Mouse (Mus musculus) A20 (cell line): ENCODE data around the gene Eci1.
A peak's percentile ranks its signal among the peaks of the same experiment; 100 is the strongest.
"Not testable (repeated sequence)": the region's sequence is repeated elsewhere in the genome, so short reads cannot be mapped to it uniquely, and the experiment has no call there.

Experiments used
- DNase-seq: peaks from one replicate; pipeline ENCODE4 v3.0.0-alpha.2; 2011; ENCODE audit warnings: low read depth, low spot score

Eci1 gene

DNA sequence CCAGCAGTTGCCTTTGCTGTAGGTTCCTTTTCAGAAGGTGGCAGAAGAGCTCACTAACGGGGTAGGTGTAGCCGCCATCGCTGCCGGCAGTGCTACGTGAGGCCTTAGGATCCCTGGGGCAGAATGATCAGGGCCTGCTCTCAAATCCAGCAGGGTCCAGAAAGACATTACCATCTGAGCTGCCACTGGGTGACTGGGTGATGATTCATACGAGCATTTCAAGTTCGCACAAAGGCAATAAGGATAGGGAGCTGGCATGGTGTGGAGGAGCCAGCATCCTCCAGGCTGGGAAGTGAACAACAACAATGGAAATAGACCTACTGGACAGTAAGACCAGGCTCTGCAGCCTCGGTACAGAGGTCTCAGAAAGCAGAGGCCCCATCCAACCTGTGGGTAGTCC lies 13.9 kb downstream of the Eci1 start:
- DNase-seq, result no peak

DNA sequence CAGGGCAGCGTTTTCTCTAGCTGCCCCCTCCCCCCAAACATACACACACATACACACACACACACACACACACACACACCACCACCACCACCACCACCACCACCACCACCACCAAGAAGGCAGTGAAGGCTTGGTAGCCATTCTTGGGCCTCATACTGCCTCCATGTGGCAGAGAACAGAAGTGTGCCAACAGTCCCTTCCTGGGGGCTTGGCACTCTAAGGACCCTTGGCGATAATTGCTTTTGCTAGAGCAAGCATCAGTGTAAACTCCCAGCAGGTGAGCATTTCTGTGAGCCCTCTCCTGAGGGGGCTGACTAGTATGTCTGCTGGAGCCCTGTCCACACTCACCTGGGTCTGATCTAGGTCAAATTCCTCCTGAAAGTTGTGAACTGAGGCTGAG lies 14.7 kb downstream of the Eci1 start:
- peak; percentile 30 for DNase-seq

DNA sequence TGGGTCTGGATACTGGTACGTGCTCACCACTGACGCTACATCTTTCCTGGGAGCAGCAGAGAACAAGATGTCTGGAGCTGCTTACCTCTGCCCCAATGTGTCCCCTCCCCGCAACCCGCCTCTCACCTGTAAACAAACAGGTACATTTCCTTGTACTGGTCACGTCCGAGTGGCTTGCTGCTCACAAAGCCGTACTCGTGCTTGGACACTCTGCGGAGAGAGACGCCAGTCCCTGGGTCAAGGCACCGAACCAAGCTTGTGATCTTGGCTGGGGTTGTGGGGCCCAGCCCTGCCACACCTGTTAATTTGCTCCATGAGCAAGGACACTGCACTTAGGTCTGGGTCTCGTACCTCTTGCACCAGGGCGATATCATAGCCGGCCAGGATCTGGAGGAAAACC lies 15.7 kb downstream of the Eci1 start:
- no peak for DNase-seq

DNA sequence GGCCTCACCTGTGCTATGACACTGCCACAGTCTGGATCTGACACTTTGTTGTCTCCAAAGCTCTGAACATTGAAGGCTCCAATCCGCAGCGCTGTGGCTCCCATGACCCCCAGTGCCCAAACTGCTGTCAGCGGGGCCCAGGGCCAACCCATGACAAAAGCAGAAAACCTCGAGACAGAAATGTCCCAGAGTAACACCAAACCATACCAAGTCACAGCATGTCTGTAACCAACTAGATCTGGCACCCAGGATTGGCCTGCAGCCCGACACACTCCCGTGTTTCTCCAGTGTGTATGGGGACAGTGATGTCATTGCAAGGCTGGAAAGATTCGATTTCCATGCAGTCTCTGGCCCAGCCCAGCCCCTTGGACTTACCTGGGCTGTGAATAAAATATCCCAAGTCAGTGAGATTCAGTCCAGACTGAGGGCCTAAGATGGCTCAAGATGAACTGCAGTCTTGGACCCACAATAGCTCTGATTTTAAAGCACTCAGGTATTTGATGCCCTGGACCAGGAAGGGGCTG lies 16.3 kb downstream of the Eci1 start, which contains the start of gene Dnase1l2:
Gene Dnase1l2 (minus strand): TSS at position 474 of the 524 bp plus-strand sequence.
- DNase-seq, result no peak

DNA sequence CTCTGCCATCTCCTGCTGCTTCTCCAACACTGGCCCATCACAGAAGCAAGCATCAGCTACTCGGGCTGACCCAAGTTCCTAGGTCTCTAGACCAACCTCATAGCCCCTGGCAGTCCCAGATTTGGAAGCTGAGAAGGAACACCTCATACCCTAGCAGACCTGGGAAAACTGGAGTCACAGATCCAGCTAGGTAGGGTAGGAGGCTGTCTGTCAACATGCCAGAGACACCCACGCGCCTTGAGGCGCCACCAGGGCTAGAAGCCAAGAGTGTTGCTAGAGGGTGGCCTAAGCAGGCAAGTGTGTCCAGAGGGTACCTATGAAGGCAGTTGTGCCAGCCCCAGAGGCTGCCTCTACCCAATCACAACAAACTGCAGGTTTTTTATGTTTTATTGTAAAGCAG lies 17.0 kb downstream of the Eci1 start:
- no peak for DNase-seq

DNA sequence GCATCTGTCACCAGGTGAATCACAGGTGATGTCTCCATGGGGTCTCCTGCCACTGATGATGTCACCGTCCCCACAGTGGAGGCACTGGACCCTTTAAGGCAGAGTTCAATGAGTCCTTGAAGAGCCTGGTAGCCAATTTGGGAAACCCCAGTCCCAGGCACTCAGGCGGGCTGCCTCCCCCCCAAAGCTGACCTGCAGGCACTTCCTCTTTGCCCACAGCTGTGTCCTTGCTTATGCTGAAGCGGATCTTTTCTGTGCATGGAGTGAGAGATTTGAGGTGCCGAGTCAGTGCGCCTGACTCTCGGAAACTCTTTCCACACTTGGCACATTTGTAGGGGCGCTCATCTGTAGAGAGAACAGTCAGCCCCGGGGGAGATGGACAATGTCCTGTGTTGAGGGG lies 20.1 kb downstream of the Eci1 start:
- no peak for DNase-seq

DNA sequence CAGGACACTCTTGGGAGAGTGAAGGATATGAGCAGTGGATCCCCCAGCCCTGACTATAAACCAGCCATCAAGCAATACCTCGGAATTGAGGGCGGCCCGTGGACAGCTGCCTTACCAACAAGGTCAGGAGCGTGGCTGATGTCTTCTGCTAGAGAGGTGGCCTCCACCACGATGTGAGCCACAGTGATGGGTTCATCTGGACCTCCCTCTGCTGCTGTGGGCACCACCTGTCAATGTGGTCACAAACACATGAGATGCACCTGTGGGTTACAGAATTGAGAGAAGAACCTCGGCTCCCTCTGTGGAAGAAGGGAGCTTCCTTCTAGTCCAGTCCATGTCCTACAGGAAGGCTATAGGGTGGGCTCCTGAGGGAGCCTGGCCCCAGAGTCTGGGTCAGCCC lies 23.1 kb downstream of the Eci1 start:
- DNase-seq, result no peak

DNA sequence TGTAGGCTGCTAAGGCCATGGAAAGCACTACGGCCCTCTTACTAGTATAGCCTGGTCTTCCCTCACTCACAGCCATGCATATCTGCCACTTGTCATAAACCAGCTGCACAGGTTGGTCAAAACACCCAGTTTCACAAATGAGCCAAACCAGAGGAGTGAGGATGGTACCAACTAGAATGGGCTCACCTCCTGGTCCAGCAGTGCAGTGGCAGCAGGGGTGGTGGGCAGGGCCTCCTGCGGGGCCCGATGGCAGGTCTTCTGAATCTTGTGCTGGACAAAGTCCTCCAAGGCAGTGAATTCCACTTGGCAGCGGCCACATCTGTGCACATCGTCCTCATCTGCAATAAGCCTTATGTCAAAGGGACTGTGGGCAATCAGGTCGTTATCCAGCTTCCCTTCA lies 24.8 kb downstream of the Eci1 start:
- no peak for DNase-seq

DNA sequence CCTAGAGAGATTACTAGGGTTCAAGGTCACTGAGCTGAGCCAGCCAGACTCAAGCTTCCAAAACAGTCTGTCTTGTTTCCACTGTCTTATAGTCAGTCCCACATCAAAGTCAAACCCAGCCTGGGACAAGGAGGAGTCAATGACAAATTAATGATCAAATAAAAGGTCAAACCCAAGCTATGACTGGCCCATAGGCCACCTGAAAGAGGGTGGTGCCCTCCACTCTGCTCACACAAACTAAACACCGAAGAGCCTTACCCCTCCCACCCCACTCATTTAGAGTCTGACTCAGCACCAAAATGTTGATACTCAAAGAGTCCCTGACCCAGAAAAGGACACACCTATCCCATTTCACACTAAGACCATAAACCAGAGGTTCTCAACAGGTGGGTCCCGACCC lies 26.9 kb downstream of the Eci1 start:
- no peak for DNase-seq

DNA sequence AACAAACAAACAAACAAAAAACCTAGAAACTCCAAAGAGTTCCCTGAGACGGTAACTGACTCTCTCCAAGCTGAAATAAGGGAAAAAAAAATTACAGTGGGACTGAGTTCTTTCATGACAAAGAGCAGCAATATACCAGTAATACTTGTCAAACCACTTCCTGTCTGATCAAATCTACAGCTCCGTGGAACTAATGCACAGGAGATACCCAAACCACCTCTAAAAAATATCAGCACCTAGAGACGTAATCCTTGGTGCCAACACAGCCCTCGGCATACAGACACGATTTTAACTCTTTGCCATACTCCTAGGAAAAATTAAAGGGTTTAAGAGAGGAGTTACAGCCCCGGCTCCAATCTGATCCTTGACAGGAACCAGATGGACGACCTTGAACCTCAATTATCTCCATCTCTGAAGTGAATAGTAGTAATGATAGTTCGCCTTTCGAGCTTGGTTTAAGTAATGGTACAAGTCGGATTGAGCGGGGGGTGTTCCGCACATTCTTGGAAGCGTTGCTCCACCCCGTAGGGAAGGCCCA lies 27.8 kb downstream of the Eci1 start:
- no peak for DNase-seq

DNA sequence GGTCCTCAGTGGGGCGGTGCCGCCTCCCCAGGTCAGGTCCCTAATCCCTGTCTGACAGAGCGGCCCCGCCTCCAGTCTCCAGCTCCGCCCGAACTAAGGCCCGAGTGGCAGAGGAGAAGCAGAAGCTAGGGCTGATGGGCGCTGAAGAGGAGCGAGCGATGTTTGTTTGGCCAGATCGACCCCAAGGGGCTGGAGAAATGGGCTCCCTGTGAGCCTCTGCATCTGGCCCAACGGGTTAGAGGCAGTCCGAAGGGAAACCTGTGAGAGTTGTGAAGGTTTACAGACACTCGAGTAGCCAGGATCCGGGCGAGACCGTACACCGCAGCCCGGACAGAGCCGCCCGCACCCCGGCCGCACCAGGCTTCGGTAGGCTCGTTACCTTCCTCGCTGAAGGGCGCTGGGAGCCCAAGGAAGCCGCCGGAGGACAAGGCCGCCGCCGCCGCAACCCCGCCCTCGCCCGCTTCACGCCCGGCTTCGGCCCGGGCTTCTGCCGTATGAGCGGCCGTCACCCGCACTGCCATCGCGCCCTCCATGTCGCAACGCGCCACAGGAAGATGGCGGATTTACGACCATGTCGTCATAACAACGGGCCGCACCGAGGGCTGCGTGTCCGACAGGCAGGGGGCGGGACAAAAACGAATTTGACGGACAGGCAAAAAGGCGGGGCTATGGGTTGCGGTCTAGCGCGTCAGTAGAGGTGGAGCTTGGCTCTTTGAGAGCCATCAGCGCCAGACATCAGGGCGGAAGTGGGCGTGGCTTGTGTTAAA lies 28.5 kb downstream of the Eci1 start:
- DNase-seq, result peak; percentile 99

DNA sequence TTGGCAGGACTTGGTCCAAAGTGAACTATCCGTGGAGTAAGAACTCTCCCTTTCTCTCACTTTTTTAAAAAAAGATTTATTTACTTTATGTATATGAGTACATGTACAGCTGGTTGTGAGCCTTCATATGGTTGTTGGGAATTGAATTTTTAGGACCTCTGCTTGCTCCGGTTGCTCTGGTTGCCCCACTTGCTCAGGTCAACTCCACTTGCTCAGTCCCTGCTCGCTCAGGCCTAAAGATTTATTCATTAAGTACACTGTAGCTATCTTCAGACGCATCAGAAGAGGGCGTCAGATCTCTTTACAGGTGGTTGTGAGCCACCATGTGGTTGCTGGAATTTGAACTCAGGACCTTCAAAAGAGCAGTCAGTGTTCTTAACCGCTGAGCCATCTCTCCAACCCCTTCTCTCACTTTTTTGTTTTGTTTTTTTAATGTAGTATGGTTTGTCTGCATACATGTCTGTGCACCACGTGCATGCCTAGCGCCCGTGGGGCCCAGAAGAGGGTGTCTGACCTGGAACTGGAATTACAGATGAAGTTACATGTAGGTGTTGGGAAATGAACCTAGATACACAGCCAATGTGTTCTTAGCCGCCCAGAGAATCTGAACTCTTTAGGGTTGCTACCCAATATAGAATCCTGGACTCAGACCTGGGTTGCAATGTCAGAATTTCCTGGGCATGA lies 29.2 kb downstream of the Eci1 start:
- DNase-seq, result not testable (repeated sequence)

DNA sequence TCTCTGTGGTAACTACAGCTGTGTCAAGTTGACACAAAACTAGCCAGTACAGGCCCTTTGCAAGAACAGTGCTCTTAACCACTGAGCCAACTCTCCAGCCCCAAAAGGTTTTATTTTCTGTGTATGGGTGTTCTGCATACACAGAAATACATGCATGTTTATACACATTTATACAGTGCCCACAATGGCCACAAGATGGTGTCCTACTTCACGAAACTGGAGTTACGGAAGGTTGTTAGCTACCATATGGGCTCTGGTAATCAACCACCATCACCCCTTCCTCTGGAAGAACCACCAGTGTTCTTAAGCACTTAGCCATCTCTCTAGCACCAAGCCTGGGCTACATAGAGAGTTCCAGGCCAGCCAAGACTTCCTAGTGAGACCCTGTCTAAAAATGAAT lies 35.1 kb downstream of the Eci1 start:
- peak; percentile 76 for DNase-seq

DNA sequence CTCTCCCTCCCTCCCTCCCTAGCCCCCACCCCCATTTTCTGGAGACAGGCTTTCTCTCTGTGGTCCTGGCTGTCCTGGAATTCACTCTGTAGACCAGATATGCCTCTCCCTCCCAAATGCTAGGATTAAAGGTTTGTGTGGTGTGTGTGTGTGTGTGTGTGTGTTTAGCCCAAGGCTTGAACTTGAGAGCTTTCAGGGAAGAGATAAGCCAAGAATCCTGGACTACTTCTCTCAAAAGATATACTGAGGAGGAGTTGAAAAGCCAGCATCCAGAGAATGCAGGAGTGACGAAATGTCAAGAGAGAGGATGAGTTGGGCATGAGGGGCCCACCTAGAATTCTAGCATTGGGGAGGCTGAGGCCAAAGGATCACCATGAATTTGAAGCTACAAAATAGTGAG lies 36.5 kb downstream of the Eci1 start:
- no peak for DNase-seq

DNA sequence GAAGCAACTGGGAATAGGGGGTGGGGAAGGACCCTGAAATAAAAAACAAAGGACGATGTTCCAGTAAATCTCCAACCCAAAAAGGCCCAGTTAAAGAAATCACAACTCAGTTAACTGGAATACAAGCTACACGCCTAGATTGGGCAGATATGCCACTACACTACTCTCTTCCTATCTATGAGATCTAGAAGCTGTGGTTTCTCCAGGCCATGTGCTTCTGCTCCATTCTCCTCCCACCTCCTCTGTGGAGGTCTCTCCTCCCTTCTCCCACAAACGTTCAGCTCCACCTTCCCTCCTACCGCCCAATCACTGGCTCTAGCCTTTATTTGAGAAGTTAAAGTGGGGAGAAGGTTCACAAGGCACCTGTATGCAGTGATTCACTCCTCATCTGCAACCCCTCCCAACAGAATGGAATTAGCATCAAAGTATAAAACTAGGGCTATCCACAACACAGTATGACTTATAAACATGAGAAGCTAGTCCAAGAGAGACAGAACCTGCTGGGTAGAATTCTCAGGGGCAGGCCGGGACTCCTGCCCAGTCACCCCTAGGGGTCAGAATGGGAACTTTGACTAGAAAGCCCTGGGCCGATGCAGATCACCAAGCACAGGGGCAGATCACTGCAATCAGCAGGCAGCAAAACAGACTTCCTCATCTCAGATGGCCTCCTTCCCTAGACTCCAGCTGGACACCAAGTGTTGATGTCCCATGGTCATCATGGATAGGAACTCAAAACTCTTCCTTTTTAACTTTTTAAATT lies 37.1 kb downstream of the Eci1 start:
- peak; percentile 72 for DNase-seq

DNA sequence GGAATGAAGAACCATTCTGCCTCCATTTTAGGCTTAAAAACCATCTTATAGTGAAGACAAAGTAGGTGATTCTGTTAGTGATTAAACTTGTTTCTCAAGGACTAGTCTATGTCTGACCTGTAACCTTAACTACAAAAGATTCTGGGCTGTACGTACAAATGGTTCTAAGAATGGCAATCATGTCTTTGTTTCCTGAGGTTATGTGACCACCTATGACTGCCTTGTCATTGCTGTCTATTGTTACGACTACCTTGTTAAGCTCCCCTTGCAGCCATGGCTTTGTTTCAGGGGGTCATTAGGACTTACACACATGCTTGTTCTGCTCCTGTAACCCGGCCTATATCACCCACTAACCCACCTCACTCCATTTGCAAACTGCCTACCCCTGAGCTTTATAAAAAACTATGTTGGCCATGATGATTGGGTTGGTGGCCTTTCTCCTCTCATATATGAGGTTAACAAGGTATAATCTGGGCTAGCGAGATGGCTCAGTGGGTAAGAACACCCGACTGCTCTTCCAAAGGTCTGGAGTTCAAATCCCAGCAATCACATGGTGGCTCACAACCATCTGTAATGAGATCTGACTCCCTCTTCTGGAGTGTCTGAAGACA lies 42.3 kb downstream of the Eci1 start:
- no peak for DNase-seq

DNA sequence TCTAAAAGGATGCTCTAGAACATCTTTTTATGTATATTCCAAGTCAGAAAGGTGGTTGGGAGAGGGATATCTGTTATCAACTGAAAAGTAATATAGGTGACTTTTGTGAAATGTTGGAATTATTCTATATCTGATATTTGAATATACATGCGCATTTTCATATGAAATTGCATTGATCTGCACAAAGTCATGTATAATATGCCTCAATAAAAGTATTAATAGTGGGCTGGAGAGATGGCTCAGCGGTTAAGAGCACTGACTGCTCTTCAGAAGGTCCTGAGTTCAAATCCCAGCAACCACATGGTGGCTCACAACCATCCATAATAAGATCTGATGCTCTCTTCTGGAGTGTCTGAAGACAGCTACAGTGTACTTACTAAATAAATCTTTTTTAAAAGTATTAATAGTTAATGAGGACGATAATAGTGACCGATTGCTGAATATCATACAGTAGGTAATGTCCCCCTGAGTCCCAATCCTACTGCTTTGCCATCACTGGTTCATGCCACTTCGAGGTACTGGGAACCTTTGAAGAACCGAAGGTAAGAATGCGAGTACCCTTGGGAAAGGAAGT lies 43.0 kb downstream of the Eci1 start:
- no peak for DNase-seq

DNA sequence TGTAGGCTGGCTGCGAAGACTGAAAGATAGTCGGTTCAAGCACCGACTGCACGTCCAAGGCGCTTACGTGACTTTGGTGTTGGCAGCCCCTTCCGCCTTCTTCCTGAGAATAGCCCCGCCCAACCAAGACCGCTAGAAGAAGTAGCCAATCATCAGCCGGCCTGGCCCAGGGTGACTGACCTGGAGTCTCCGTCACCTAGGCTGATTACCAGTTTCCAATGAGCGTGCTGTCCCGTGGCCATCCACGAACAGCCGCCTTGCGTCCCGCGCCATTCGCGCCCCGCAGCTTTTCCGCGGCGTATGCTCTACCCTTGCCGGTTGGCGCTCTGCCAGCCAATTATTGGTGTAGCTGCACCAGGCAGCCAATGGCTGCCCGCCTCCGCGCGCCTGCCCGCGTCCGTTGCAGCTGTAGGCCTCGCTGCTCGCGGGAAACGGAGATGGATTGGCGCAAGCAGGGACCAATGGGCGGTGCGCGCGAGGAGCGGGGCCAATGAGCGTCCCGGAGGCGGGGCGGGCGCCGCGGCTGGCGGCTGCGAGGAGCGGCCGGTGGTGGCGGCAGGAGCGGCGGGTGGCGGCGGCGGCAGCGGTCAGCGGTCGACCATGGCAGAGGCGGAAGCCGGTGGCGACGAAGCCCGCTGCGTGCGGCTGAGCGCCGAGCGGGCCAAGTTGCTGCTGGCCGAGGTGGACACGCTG lies 43.6 kb downstream of the Eci1 start, which contains the start of the genes E4f1 and Pgp:
Gene E4f1 (minus strand): TSS at position 404 of the 693 bp plus-strand sequence.
Gene Pgp (plus strand): TSS at position 483 of the 693 bp plus-strand sequence.
- DNase-seq, result peak; percentile 99

DNA sequence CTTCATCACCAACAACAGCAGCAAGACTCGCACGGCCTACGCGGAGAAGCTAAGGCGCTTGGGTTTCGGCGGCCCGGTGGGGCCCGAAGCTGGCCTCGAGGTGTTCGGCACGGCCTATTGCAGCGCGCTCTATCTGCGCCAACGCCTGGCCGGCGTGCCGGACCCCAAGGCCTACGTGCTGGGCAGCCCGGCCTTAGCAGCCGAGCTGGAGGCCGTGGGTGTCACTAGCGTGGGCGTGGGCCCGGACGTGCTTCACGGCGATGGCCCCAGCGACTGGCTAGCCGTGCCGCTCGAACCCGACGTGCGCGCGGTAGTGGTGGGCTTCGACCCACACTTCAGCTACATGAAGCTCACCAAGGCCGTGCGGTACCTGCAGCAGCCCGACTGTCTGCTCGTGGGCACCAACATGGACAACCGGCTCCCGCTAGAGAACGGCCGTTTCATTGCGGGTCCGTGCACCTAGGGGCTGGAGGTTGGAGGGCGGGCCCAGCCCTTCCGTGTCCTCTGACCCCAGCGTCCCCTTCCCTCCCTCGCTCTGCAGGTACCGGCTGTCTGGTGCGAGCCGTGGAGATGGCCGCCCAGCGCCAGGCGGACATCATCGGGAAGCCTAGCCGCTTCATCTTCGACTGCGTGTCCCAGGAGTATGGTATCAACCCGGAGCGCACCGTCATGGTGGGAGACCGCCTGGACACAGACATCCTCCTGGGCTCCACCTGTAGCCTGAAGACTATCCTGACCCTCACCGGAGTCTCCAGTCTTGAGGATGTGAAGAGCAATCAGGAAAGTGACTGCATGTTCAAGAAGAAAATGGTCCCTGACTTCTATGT lies 44.5 kb downstream of the Eci1 start:
- DNase-seq, result no peak

DNA sequence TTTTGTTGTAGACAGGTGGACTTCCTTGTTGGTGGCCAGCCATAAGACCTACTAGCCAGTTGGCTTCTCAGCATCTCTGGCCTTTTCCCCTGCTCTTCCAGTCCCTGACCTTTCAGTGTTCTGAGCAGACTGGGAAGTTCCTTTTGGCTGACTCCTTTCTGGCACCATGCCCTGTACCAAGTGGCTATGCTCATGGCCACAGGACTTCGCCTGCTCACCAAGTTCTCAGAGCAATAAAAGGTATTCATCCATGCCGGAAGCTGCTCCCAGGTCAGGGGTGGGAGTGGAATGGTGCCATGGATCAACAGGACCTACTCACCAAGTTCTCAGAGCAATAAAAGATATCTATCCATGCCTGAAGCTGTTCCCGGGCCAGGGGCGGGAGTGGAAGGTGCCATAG lies 46.1 kb downstream of the Eci1 start:
- DNase-seq, result no peak
